Mouse (Mus musculus) urinary bladder, adult 2 months (tissue): ENCODE data around the gene Rasgrp3. TPM values are rescaled to one million over a fixed set of nuclear protein-coding genes. Genes with fewer than 3 reads are reported as not detected.

Experiments
- DNase-seq: peaks from one replicate; pipeline ENCODE4 v3.0.0; 2022; ENCODE audit warnings: low spot score
- polyA plus RNA-seq: library from polyadenylated mRNA; depleted of rRNA; stranded (reverse); fragments of >200 nt; gene quantifications from 2 replicates; pipeline ENCODE4 v1.2.3, GENCODE M21; 2012

The Rasgrp3 gene
- polyA plus RNA-seq, 1 experiment, result 8.3 TPM

GRCm38 (mm10) chr17:75503031-75503430, 67.3 kb downstream of the Rasgrp3 start:
- no peak for DNase-seq

- DNase-seq, result no peak
Observed at GRCm38 (mm10) chr17:75505053-75505452, 69.4 kb downstream of the Rasgrp3 start.

GRCm38 (mm10) chr17:75506097-75506675, 70.5 kb downstream of the Rasgrp3 start:
- no peak for DNase-seq

GRCm38 (mm10) chr17:75506708-75507641, 71.3 kb downstream of the Rasgrp3 start:
- DNase-seq, result no peak

GRCm38 (mm10) chr17:75509257-75509656, 73.6 kb downstream of the Rasgrp3 start:
- no peak for DNase-seq

- no peak for DNase-seq
Observed at GRCm38 (mm10) chr17:75516591-75516990, 80.9 kb downstream of the Rasgrp3 start.

DNA sequence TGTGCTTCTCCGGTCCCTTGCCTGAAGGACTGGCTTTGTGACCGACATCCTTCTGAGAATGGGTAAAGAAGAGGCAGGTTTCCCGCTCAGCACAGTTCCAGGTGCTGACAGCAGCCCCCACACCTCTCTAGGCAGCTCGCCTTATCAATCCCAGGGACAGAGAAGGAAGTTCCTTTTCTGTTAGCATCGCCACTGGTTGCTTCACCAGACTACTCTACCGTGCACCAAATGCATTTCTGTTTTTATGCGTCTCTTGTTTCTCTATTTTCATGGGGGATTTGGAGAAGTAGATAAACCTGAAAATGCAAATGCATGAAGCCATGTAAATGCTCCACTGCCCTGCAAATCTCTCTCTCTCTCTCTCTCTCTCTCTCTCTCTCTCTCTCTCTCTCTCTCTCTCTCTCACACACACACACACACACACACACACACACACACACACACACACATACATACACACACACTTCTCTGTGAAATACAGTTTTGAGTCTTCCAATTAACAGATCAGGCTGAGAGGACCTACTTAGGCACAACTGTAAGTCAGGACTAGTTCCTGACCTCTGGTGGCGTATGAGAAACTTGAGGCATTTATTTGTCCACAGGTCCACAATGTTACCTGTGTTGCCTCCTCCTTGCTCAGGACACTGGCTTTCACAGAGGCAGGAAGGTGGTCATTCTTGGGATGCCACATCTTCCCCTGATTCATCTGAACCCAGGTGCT, 82.6 kb downstream of the Rasgrp3 start:
- no peak for DNase-seq

- no peak for DNase-seq
Observed at GRCm38 (mm10) chr17:75519239-75519900, 83.7 kb downstream of the Rasgrp3 start.

GRCm38 (mm10) chr17:75521236-75521842, 85.6 kb downstream of the Rasgrp3 start:
- DNase-seq, result no peak

DNA sequence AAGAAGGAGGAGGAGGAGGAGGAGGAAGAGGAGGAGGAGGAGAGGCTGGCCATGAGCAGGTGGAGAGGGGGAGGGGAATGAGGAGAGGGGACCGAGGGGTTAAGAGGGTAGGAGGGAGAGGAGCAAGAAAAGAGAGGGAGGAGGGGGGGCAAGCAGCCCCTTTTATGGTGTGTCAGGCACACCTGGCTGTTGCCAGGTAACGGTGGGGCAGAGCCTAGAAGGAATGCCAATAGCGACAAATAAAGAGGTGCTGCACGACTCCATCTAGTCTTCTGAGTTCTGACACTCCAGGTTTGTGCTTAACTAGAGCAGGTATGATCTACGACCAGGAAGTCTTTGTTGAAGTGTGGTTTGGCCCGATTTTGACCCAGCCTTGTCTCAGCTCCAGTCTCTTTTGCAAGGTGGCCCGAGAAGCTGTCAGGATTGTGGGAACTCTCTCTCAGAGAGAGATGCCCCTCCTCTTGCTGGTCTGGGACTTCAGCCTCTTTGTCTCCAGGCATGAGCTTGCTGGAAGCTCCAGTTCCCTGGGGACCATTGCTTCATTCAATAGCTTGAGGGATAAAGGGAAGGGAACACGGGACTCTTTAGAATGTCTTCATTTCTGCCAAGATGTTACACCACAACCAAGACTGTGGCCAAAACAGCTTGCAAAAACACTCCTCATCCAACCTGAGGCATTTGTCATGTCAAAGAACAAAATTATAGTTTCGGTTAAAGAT, 86.8 kb downstream of the Rasgrp3 start:
- no peak for DNase-seq

GRCm38 (mm10) chr17:75523812-75524211, 88.1 kb downstream of the Rasgrp3 start:
- DNase-seq, result no peak

GRCm38 (mm10) chr17:75526411-75526810, 90.7 kb downstream of the Rasgrp3 start:
- DNase-seq, result no peak

GRCm38 (mm10) chr17:75529222-75529935, 93.7 kb downstream of the Rasgrp3 start:
- DNase-seq, result no peak

DNA sequence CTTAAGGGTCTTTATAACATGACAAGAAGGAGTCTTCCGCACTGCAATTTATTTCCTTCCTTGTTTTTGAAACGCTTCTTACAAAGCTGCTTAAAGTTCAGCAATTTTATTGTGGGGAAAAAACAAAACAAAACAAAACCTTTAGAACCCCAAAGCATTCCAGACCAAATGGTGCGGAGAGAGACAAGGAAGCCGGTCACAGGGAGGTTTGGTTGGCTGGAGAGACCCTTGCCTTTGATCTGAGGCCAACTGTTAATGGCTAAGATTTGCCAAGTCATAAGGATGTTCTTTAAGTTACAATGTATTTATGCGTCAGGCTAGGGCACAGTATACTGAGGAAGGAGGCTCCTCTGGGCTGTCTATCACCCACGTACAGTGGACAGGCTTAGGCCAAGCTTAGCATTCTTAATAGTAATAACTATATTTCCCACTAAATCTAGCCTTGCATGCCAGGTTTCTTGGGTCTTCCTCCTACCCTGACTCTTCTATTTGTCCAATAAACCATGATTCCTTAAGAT, 96.8 kb downstream of the Rasgrp3 start:
- DNase-seq, result no peak

DNA sequence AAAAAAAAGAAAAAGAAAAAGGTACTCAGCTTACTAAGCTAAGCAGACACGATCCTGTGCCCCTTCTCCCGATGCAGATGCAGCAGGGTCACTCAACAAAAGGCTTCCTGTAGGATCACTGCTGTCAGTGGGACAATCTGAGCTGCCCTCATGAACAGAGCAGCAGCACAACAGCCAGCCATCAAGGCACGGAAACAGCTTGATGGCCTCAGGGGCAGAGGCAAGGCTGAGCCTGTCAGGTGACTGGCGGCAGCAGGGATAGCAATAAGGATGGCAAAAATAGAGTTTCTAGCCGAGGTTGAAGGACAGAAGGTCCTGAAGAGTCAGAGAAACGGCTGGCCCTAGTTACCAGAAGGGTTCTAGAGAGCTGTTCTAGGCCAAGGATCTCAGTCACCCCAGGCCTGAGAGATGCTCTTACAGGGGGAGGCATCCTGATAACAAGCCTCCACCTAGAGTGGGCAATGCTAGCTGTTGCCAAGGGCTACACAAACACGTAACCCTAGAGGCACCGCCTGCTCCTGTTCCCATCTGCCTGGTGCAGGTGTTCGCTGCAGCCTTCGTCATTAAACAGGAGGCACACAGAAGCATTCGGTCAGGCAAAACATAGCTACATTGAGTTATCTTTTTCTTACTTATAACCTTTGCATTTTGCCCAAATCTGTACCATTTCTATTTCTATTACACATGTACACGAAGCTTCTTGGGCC, 98.8 kb downstream of the Rasgrp3 start:
- no peak for DNase-seq

- DNase-seq, result no peak
Observed at GRCm38 (mm10) chr17:75535612-75536011, 99.9 kb downstream of the Rasgrp3 start.

GRCm38 (mm10) chr17:75536396-75537049, 100.8 kb downstream of the Rasgrp3 start:
- no peak for DNase-seq

GRCm38 (mm10) chr17:75537050-75537445, 101.4 kb downstream of the Rasgrp3 start:
- no peak for DNase-seq

DNA sequence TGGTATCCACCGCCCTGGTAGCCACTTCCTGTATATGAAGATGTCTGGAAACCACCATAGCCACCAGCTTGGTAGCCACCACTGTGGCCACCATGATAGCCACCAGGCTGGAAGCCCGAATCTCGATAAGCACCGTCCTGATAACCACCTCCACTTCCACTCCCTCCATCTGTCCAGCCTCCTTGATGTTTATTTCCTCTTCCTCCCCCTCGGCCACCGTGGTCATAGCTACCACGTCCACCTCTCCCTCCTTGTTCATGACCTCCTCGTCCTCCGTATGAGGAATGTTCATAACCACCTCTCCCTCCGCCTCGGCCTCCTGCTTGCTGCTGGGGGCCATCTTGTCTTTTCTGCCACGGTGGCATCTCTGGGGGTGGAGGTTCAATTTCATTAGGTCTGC, 102.7 kb downstream of the Rasgrp3 start:
- no peak for DNase-seq
